Mouse (Mus musculus) forebrain, embryonic 14.5 days (tissue): ENCODE measurements around the gene Doc2g. TPM values are rescaled to one million over a fixed set of nuclear protein-coding genes. Genes with fewer than 3 reads are reported as not detected.
A peak's percentile ranks its signal among the peaks of the same experiment; 100 is the strongest.
"Not testable (repeated sequence)": the region's sequence is repeated elsewhere in the genome, so short reads cannot be mapped to it uniquely, and the experiment has no call there.

Experiments
- ATAC-seq: fragments of 200-750 bp; cut with Nextera tagmentation; 2 replicates; pipeline ENCODE4 v1.8.0; 2017; ENCODE audit warnings: mild to moderate bottlenecking, moderate library complexity
- DNase-seq: peaks from one replicate; pipeline ENCODE4 v3.0.0-alpha.2; 2015; ENCODE audit warnings: low spot score
- H3K27ac ChIP-seq: fragments of 300-500 bp; sonication (generic); 2 replicates; pipeline ENCODE4 v1.5.1; 2014; ENCODE audit warnings: low read depth, mild to moderate bottlenecking, control low read depth, low read length, moderate library complexity
- H3K27me3 ChIP-seq: fragments of 300-500 bp; sonication (generic); replicated peaks from 2 replicates; pipeline ENCODE4 v1.6.1; 2014; ENCODE audit warnings: low read length, control low read depth, mixed read lengths; ENCODE audit not compliant: control insufficient read depth, insufficient read depth
- H3K36me3 ChIP-seq: fragments of 300-500 bp; sonication (generic); 2 replicates; pipeline ENCODE4 v1.6.1; 2014; ENCODE audit warnings: low read length, control low read depth; ENCODE audit not compliant: control insufficient read depth, insufficient read depth
- H3K4me1 ChIP-seq: fragments of 300-500 bp; sonication (generic); 2 replicates; pipeline ENCODE4 v1.6.1; 2014; ENCODE audit warnings: antibody characterized with exemption, low read length, control low read depth; ENCODE audit not compliant: control insufficient read depth, insufficient read depth
- H3K4me2 ChIP-seq: fragments of 300-500 bp; sonication (generic); 2 replicates; pipeline ENCODE4 v1.6.1; 2014; ENCODE audit warnings: mild to moderate bottlenecking, control low read depth, low read length
- H3K4me3 ChIP-seq: fragments of 300-500 bp; sonication (generic); 2 replicates; pipeline ENCODE4 v1.5.1; 2014; ENCODE audit warnings: low read depth, low read length, control low read depth
- H3K9ac ChIP-seq: fragments of 300-500 bp; sonication (generic); 2 replicates; pipeline ENCODE4 v1.6.1; 2014; ENCODE audit warnings: mild to moderate bottlenecking, low read length, control low read depth, moderate library complexity
- H3K9me3 ChIP-seq: fragments of 300-500 bp; sonication (generic); replicated peaks from 2 replicates; pipeline ENCODE4 v1.6.1; 2016; ENCODE audit warnings: low read length, control low read depth, mixed read lengths; ENCODE audit not compliant: control insufficient read depth
- WGBS: fragments of 180-500 bp; shearing (Covaris S2); extraction: QIAGEN DNeasy Blood & Tissue Kit; methylation state at CpG from one replicate; pipeline ENCODE4 v1.1.7; 2014; 5-methylcytosine and 5-hydroxymethylcytosine counted together
- polyA plus RNA-seq: library from polyadenylated mRNA; unstranded; fragments of >200 nt; fragmentation: Nextera tagmentation; extraction: Ambion mirVana; gene quantifications from 2 replicates; pipeline ENCODE4 v1.2.1, GENCODE M21; 2014

Gene Doc2g
- polyA plus RNA-seq, 1 experiment from 2014 or later: 3.2 TPM

DNA sequence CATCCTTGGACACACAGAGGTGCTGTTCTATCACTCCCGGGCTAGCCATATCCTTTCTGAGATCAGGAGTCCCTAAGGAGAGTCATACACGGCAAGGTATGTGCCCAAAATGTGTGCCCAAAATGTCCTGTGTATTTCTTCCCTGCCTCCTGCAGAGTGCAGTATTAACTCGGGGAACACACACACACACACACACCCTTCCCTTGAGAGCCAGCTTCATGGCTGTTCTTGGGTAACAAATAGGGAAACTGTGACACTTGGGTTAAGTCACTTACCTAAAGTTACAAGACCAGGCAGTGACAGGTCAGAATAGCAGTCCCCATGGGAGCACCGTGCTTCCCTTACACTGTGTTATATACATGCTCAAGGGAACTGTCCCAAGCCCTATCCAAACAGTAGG, 39.1 kb upstream of the Doc2g start:
- Histone ChIP-seq H3K9ac (no peak overlapping the region), H3K4me2 (no peak overlapping the region), H3K4me3 (no peak overlapping the region), H3K9me3 (no peaks in the 10 kb centered on the region), H3K27ac (no peak overlapping the region), H3K27me3 (no peaks in the 10 kb centered on the region), H3K4me1 (no peaks in the 10 kb centered on the region), H3K36me3 (no peaks in the 10 kb centered on the region)
- ATAC-seq: no peak
- whole genome bisulfite sequencing: 80% methylated on average over 4 of the region's 4 CpGs
- DNase-seq: no peak

DNA sequence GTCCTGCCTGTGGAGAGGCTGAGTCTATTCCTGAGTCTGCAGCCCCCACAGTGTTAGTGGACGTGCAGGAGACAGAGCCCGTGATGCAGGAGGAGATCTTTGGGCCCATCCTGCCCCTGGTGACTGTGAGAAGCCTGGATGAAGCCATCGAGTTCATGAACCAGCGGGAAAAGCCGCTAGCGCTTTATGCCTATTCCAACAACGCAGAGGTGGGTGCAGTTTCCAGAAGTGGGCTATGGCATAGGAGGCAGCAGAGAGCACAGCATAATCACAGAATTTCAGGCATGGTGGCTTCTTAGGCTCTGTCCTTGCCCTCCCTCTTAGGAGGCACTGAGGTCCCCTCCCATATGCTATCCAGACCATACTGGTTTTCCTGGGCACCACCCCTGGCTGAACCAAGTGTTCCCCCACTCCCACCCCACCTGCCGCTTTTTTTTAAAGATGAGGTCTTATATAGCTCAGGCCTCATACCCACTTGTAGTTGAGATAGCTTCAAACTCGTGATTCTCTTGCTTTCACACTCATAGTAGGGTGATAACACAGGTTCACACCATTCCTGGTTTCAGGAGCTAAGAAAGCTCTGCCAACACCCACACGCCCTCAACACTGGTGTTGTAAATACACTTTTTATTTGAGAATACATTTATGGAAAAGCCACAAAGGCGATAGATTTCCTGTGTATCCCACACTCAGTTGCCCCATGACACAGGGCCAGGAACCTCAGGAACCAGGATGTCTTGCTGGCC, 36.6 kb upstream of the Doc2g start:
- Histone ChIP-seq H3K27me3 (no peaks in the 10 kb centered on the region), H3K4me1 (no peaks in the 10 kb centered on the region), H3K4me3 (no peak overlapping the region), H3K9ac (no peak overlapping the region), H3K36me3 (no peaks in the 10 kb centered on the region), H3K9me3 (no peaks in the 10 kb centered on the region), H3K4me2 (no peak overlapping the region), H3K27ac (no peak overlapping the region)
- 68% methylated on average over 11 of the region's 11 CpGs for WGBS
- ATAC-seq: no peak
- peak; percentile 15 for DNase-seq

DNA sequence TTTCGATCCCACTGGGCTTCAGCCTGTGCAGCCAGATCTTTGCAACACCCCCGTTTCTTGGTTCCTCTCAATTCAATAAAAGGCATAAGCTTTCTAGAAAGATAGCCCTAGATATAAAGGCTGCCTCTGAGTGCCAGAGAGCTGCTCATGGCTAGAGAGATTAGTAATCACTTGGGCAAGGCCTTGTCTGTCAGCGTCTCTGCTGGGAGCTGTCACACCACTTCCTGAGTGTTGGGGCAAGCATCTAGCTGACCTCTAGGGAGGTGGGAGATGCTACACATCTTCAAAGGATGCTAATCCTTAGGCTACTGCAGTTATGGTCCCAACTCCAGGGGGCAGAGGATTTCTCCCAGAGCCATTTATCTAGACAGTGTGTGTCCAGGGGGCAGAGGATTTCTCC, 35.9 kb upstream of the Doc2g start:
- no peak for ATAC-seq
- Histone ChIP-seq H3K36me3 (no peaks in the 10 kb centered on the region), H3K4me3 (no peak overlapping the region), H3K4me2 (no peak overlapping the region), H3K27ac (no peak overlapping the region), H3K4me1 (no peaks in the 10 kb centered on the region), H3K9ac (no peak overlapping the region), H3K9me3 (no peaks in the 10 kb centered on the region), H3K27me3 (no peaks in the 10 kb centered on the region)
- DNase-seq: no peak
- WGBS: 83% methylated on average over 3 of the region's 3 CpGs

DNA sequence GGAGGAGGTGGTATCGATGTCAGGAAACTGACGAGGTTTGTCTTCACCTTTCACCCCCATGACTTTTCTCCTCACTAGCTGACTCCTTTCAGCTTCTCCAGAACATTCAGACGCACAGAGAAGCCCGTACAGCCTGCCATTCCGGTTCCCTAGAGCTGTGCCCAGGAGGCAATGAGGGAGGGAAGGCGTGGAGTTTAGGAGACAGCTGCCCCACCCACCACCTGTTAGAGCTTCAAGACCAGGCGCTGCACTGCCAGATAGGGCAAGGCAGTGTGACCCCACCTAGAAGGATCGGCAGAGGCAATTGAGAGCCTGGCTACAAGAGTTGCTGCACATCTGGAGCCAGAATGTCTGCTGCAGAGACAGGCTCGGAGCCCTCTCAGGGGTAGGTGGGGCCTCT, 30.9 kb upstream of the Doc2g start, which contains the start of gene Aldh3b2:
Gene Aldh3b2, plus strand, starts transcription at position 100 of the 400 bp plus-strand sequence.
- Histone ChIP-seq H3K4me3 (no peak within 1 kb of the TSS), H3K9ac (no peak within 1 kb of the TSS), H3K27me3 (no peaks in the 10 kb centered on the region), H3K4me1 (no peaks in the 10 kb centered on the region), H3K4me2 (no peak within 1 kb of the TSS), H3K36me3 (no peaks in the 10 kb centered on the region), H3K9me3 (no peaks in the 10 kb centered on the region), H3K27ac (no peak within 1 kb of the TSS)
- DNase-seq (no peak), ATAC-seq (no peak)
- WGBS: 68% methylated on average over 9 of the region's 9 CpGs

DNA sequence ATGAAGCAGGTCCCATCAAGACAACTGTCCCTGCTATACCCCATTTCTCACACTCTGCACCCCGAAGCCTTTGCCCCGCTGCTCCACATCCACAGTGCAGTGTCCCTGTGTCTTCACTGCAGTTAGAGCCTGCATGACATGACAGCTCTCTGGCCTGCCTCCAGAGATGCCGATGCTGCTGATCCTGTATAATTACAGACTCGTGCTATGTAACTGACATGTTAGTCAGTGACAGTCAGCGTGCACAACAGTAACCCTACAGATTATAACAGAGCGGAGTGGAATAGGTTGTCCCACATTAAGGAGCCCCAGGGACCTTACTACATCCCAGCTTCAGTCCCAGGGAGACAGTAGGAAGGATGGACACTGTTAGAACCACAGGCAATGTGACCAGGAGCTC, 28.5 kb upstream of the Doc2g start:
- not testable (repeated sequence) for H3K4me1 ChIP-seq, H3K9me3 ChIP-seq, H3K36me3 ChIP-seq, H3K4me3 ChIP-seq, H3K27ac ChIP-seq, H3K27me3 ChIP-seq, DNase-seq, H3K4me2 ChIP-seq, H3K9ac ChIP-seq, ATAC-seq
- WGBS: 61% methylated on average over 6 of the region's 6 CpGs

DNA sequence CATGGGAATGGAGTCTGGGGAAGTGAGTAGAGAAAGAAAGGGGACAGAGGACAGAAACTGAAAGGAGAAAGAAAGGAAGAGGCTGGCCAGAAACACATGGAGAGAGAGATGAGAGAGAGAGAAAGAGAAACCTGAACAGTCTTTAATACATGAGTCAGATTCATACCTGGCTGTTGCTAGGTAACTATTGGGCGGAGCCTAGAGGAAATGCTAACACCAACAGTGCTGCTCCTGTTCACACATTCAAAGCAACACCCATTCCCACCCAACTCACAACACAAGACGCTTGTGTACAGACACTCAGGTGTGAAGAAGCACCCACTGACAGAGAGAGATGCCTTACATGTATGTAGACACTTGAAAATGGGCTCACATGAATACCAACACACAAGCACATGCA, 27.2 kb upstream of the Doc2g start:
- H3K4me3 ChIP-seq: no peak overlapping the region
- no peaks in the 10 kb centered on the region for H3K27me3 ChIP-seq
- no peak overlapping the region for H3K4me2 ChIP-seq
- no peaks in the 10 kb centered on the region for H3K9me3 ChIP-seq
- ATAC-seq: no peak
- no peak overlapping the region for H3K27ac ChIP-seq
- no peaks in the 10 kb centered on the region for H3K36me3 ChIP-seq
- WGBS: 78% methylated on average over 2 of the region's 2 CpGs
- no peak overlapping the region for H3K9ac ChIP-seq
- H3K4me1 ChIP-seq: no peaks in the 10 kb centered on the region
- DNase-seq: no peak

DNA sequence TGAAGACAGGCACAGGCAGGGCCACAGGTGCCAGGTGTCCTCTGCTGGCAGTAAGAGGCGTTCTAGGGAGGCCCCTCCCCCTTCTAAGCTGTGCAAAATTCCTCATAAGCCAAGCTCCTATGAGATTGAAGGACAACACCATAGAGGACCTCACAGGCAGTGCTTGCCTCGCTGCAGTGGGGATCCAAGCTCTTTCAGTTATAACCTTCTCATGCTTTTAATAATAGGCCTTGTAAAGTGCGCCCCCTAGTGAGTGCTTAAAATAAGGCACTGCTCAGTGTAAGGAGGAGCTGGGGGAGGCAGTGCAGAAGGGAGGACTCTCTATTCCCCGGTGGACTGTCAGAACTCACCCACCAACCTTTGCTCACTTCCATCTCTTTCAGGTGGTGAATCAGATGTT, 22.8 kb upstream of the Doc2g start:
- WGBS: 16% methylated on average over 4 of the region's 4 CpGs
- no peak overlapping the region for H3K27ac ChIP-seq
- no peak overlapping the region for H3K4me2 ChIP-seq
- peak; percentile 91 for DNase-seq
- peak; percentile 73 for ATAC-seq
- H3K27me3 ChIP-seq: no peaks in the 10 kb centered on the region
- no peaks in the 10 kb centered on the region for H3K4me1 ChIP-seq
- no peak overlapping the region for H3K4me3 ChIP-seq
- no peak overlapping the region for H3K9ac ChIP-seq
- no peaks in the 10 kb centered on the region for H3K9me3 ChIP-seq
- H3K36me3 ChIP-seq: no peaks in the 10 kb centered on the region

DNA sequence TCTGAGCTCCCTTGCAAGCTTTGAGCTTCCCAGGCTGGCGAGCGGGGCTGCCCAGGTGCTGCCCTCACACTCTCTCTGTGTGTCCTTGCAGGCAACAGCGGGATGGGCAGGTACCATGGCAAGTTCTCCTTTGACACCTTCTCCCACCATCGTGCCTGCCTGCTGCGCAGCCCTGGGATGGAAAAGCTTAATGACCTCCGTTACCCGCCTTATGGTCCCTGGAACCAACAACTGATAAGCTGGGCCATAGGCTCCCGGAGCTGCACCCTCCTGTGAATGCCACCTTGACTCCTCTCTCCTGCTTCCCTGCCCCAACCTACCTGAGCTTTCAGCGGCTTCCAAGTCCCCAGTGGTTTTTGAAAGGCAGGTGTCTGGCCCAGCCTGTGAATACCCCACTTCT, 22.2 kb upstream of the Doc2g start:
- H3K27ac ChIP-seq: no peak overlapping the region
- no peaks in the 10 kb centered on the region for H3K4me1 ChIP-seq
- H3K4me2 ChIP-seq: no peak overlapping the region
- no peak overlapping the region for H3K4me3 ChIP-seq
- no peak overlapping the region for H3K9ac ChIP-seq
- no peak for DNase-seq
- no peak for ATAC-seq
- 80% methylated on average over 9 of the region's 9 CpGs for WGBS
- no peaks in the 10 kb centered on the region for H3K27me3 ChIP-seq
- H3K9me3 ChIP-seq: no peaks in the 10 kb centered on the region
- H3K36me3 ChIP-seq: no peaks in the 10 kb centered on the region

DNA sequence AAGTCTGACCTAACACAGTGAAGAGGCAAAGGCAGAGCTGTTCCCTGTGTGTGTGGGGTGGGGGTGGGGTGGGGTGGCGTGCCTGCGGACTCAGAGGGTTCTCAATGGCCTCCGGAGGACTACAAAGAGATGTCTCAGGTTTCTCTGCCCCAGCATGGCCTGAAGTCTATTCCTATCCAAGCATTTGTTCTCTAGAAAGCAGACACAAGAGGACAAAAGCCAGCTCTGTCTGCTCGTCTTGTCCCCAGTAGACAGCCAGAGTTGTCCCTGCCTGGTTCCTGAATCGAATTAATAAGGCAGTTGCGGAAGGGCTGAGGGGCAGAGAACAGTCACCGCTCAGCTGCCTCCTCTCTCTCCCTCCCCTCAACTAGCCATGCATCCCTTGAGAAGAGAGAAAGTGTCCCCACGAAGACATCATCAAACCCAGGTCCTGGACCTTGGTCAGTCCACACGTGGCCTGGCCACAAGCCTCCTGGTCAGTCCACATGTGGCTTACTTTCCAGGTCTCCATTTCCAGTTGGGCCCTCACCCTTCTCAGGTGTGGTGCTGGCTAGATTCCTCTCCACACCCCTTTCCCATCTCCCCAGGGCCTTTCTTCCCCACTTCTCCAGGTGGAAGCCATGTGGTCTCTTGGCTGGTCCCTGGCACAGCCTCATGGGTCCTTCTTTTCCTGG, 19.4 kb upstream of the Doc2g start:
- Histone ChIP-seq H3K4me1 (no peaks in the 10 kb centered on the region), H3K9ac (no peak overlapping the region), H3K4me2 (no peak overlapping the region), H3K4me3 (no peak overlapping the region), H3K9me3 (no peaks in the 10 kb centered on the region), H3K27ac (no peak overlapping the region), H3K27me3 (no peaks in the 10 kb centered on the region), H3K36me3 (no peaks in the 10 kb centered on the region)
- WGBS: 33% methylated on average over 9 of the region's 9 CpGs
- DNase-seq (no peak), ATAC-seq (no peak)
